Mouse (Mus musculus) limb, embryonic 15.5 days (tissue): ENCODE data around the gene Qpct. TPM values are rescaled to one million over a fixed set of nuclear protein-coding genes. Genes with fewer than 3 reads are reported as not detected.

Experiments used
- ATAC-seq: fragments of 200-750 bp; cut with Nextera tagmentation; 2 replicates; pipeline ENCODE4 v1.8.0; 2017; ENCODE audit warnings: low read depth, moderate TSS enrichment; ENCODE audit not compliant: insufficient number of reproducible peaks, low FRiP score, low TSS enrichment
- H3K27ac ChIP-seq: fragments of 300-500 bp; sonication (generic); 2 replicates; pipeline ENCODE4 v1.5.1; 2015; ENCODE audit warnings: moderate library complexity, mild to moderate bottlenecking, inconsistent platforms
- H3K27me3 ChIP-seq: fragments of 300-500 bp; sonication (generic); 2 replicates; pipeline ENCODE4 v1.6.1; 2015; ENCODE audit warnings: inconsistent platforms
- H3K36me3 ChIP-seq: fragments of 300-500 bp; sonication (generic); 2 replicates; pipeline ENCODE4 v1.6.1; 2015; ENCODE audit warnings: inconsistent platforms
- H3K4me1 ChIP-seq: fragments of 300-500 bp; sonication (generic); 2 replicates; pipeline ENCODE4 v1.6.1; 2015; ENCODE audit warnings: inconsistent platforms
- H3K4me2 ChIP-seq: fragments of 300-500 bp; sonication (generic); 2 replicates; pipeline ENCODE4 v1.6.1; 2015; ENCODE audit warnings: mild to moderate bottlenecking, inconsistent platforms
- H3K4me3 ChIP-seq: fragments of 300-500 bp; sonication (generic); 2 replicates; pipeline ENCODE4 v1.5.1; 2015; ENCODE audit warnings: mild to moderate bottlenecking, inconsistent platforms
- H3K9ac ChIP-seq: fragments of 300-500 bp; sonication (generic); 2 replicates; pipeline ENCODE4 v1.6.1; 2015; ENCODE audit warnings: inconsistent platforms
- H3K9me3 ChIP-seq: fragments of 300-500 bp; sonication (generic); 2 replicates; pipeline ENCODE4 v1.6.1; 2016; ENCODE audit warnings: inconsistent platforms
- WGBS: fragments of 180-500 bp; shearing (Covaris S2); methylation state at CpG from one replicate; pipeline ENCODE4 v1.1.7; 2015; 5-methylcytosine and 5-hydroxymethylcytosine counted together
- polyA plus RNA-seq: library from polyadenylated mRNA; unstranded; fragments of >200 nt; fragmentation: Nextera tagmentation; extraction: Ambion mirVana; gene quantifications from 2 replicates; pipeline ENCODE4 v1.2.1, GENCODE M21; 2015

Qpct gene
- polyA plus RNA-seq, 1 experiment from 2014 or later: 14.6 TPM

GRCm38 (mm10) chr17:79120269-79120668 lies 68.6 kb downstream of the Qpct start:
- no peaks in the 10 kb centered on the region for H3K9me3 ChIP-seq
- no peak overlapping the region for H3K4me2 ChIP-seq
- H3K4me1 ChIP-seq: no peaks in the 10 kb centered on the region
- ATAC-seq: no peak
- H3K9ac ChIP-seq: no peak overlapping the region
- 70% methylated on average over 3 of the region's 3 CpGs for WGBS
- no peaks in the 10 kb centered on the region for H3K36me3 ChIP-seq
- no peak overlapping the region for H3K4me3 ChIP-seq
- no peaks in the 10 kb centered on the region for H3K27me3 ChIP-seq
- H3K27ac ChIP-seq: no peak overlapping the region

GRCm38 (mm10) chr17:79133740-79134139 lies 82.0 kb downstream of the Qpct start:
- no peaks in the 10 kb centered on the region for H3K36me3 ChIP-seq
- ATAC-seq: no peak
- WGBS: 33% methylated on average over 8 of the region's 8 CpGs
- H3K9me3 ChIP-seq: no peaks in the 10 kb centered on the region
- H3K27ac ChIP-seq: no peak overlapping the region
- H3K27me3 ChIP-seq: no peaks in the 10 kb centered on the region
- H3K4me1 ChIP-seq: no peaks in the 10 kb centered on the region
- H3K4me3 ChIP-seq: no peak overlapping the region
- H3K9ac ChIP-seq: no peak overlapping the region
- H3K4me2 ChIP-seq: no peak overlapping the region

- H3K9me3 ChIP-seq: no peaks in the 10 kb centered on the region
- H3K4me1 ChIP-seq: no peaks in the 10 kb centered on the region
- H3K36me3 ChIP-seq: no peaks in the 10 kb centered on the region
- no peak overlapping the region for H3K9ac ChIP-seq
- H3K4me2 ChIP-seq: no peak overlapping the region
- H3K4me3 ChIP-seq: no peak overlapping the region
- ATAC-seq: no peak
- no peaks in the 10 kb centered on the region for H3K27me3 ChIP-seq
- 68% methylated on average over 6 of the region's 6 CpGs for WGBS
- no peak overlapping the region for H3K27ac ChIP-seq
Observed at GRCm38 (mm10) chr17:79135826-79136225, 84.1 kb downstream of the Qpct start.

- Histone ChIP-seq H3K4me1 (no peaks in the 10 kb centered on the region), H3K4me2 (no peak overlapping the region), H3K9ac (no peak overlapping the region), H3K4me3 (no peak overlapping the region), H3K9me3 (no peaks in the 10 kb centered on the region), H3K36me3 (no peaks in the 10 kb centered on the region), H3K27me3 (no peaks in the 10 kb centered on the region), H3K27ac (no peak overlapping the region)
- 68% methylated on average over 2 of the region's 2 CpGs for WGBS
- no peak for ATAC-seq
Observed at GRCm38 (mm10) chr17:79136401-79136800, 84.7 kb downstream of the Qpct start.

Other genes with a start within 250 kb of the Qpct start
- gene Heatr5b, start 216.5 kb upstream of the Qpct start, polyA plus RNA-seq: 10.1 and 12.0 TPM in 2 replicates
- gene Gpatch11, start 216.3 kb upstream of the Qpct start, polyA plus RNA-seq: 45.1 and 48.6 TPM in 2 replicates
- 10.1 and 13.2 TPM in 2 replicates for gene Eif2ak2, start 169.3 kb upstream of the Qpct start, polyA plus RNA-seq
- gene Sult6b1, start 144.9 kb upstream of the Qpct start, polyA plus RNA-seq: 0.22 TPM in 1 of 2 replicates, not detected in the other
- gene Cebpzos, start 135.4 kb upstream of the Qpct start, polyA plus RNA-seq: 91.2 and 101 TPM in 2 replicates
- 40.6 and 61.9 TPM in 2 replicates for gene Cebpz, start 114.8 kb upstream of the Qpct start, polyA plus RNA-seq
- gene Ndufaf7, start 114.8 kb upstream of the Qpct start, polyA plus RNA-seq: 50.5 and 52.4 TPM in 2 replicates
- 33.4 and 35.9 TPM in 2 replicates for gene Prkd3, start 31.1 kb upstream of the Qpct start, polyA plus RNA-seq